Mouse (Mus musculus): ENCODE data around the gene Slc25a53. TPM values are rescaled to one million over a fixed set of nuclear protein-coding genes. Genes with fewer than 3 reads are reported as not detected.
A peak's percentile ranks its signal among the peaks of the same experiment; 100 is the strongest.

The Slc25a53 gene
- polyA plus RNA-seq, 1 experiment from 2014 or later: 13.7 TPM

- no peaks in the 10 kb centered on the region for H3K36me3 ChIP-seq (ENCODE audit: control insufficient read depth, insufficient read depth, low read length)
- H3K27me3 ChIP-seq (ENCODE audit: control insufficient read depth, insufficient read depth, low read length): no peaks in the 10 kb centered on the region
- WGBS: 94% methylated on average over 8 of the region's 8 CpGs
- no peaks in the 10 kb centered on the region for H3K9me3 ChIP-seq (ENCODE audit: control insufficient read depth, low read length)
- ATAC-seq (ENCODE audit: insufficient read depth, low FRiP score, low TSS enrichment): no peak
- H3K27ac ChIP-seq (ENCODE audit: low read depth, low read length): no peak overlapping the region
- H3K4me3 ChIP-seq (ENCODE audit: low read depth, low read length): no peak overlapping the region
- H3K4me1 ChIP-seq (ENCODE audit: control insufficient read depth, insufficient read depth, low read length): no peaks in the 10 kb centered on the region
- H3K9ac ChIP-seq (ENCODE audit: low read length): no peak overlapping the region
- no peak for DNase-seq (ENCODE audit: low spot score)
- no peak overlapping the region for H3K4me2 ChIP-seq (ENCODE audit: low read depth)
Measured at GRCm38 (mm10) chrX:137030916-137031315, 7.2 kb downstream of the Slc25a53 start.

- Histone ChIP-seq H3K4me1 (ENCODE audit: control insufficient read depth, insufficient read depth, low read length) (no peaks in the 10 kb centered on the region), H3K4me2 (ENCODE audit: low read depth) (no peak overlapping the region), H3K4me3 (ENCODE audit: low read depth, low read length) (no peak overlapping the region), H3K27ac (ENCODE audit: low read depth, low read length) (no peak overlapping the region), H3K36me3 (ENCODE audit: control insufficient read depth, insufficient read depth, low read length) (no peaks in the 10 kb centered on the region), H3K9ac (ENCODE audit: low read length) (no peak overlapping the region), H3K27me3 (ENCODE audit: control insufficient read depth, insufficient read depth, low read length) (no peaks in the 10 kb centered on the region), H3K9me3 (ENCODE audit: control insufficient read depth, low read length) (no peaks in the 10 kb centered on the region)
- WGBS: 33% methylated on average over 1 of the region's 1 CpGs
- no peak for ATAC-seq (ENCODE audit: insufficient read depth, low FRiP score, low TSS enrichment)
- DNase-seq (ENCODE audit: low spot score): peak; percentile 60
Measured at GRCm38 (mm10) chrX:137019310-137019709, 18.8 kb downstream of the Slc25a53 start.

GRCm38 (mm10) chrX:137017668-137018067 is 20.4 kb downstream of the Slc25a53 start:
- no peak for ATAC-seq (ENCODE audit: insufficient read depth, low FRiP score, low TSS enrichment)
- H3K27me3 ChIP-seq (ENCODE audit: control insufficient read depth, insufficient read depth, low read length): no peaks in the 10 kb centered on the region
- no peak overlapping the region for H3K9ac ChIP-seq (ENCODE audit: low read length)
- H3K9me3 ChIP-seq (ENCODE audit: control insufficient read depth, low read length): no peaks in the 10 kb centered on the region
- H3K4me1 ChIP-seq (ENCODE audit: control insufficient read depth, insufficient read depth, low read length): no peaks in the 10 kb centered on the region
- H3K27ac ChIP-seq (ENCODE audit: low read depth, low read length): no peak overlapping the region
- no peak for DNase-seq (ENCODE audit: low spot score)
- no peak overlapping the region for H3K4me2 ChIP-seq (ENCODE audit: low read depth)
- H3K4me3 ChIP-seq (ENCODE audit: low read depth, low read length): no peak overlapping the region
- 83% methylated on average over 1 of the region's 1 CpGs for WGBS
- no peaks in the 10 kb centered on the region for H3K36me3 ChIP-seq (ENCODE audit: control insufficient read depth, insufficient read depth, low read length)

GRCm38 (mm10) chrX:137015099-137015709 is 22.9 kb downstream of the Slc25a53 start:
- H3K36me3 ChIP-seq (ENCODE audit: control insufficient read depth, insufficient read depth, low read length): no peaks in the 10 kb centered on the region
- H3K4me1 ChIP-seq (ENCODE audit: control insufficient read depth, insufficient read depth, low read length): no peaks in the 10 kb centered on the region
- no peak overlapping the region for H3K4me2 ChIP-seq (ENCODE audit: low read depth)
- H3K9me3 ChIP-seq (ENCODE audit: control insufficient read depth, low read length): no peaks in the 10 kb centered on the region
- DNase-seq (ENCODE audit: low spot score) (peak; percentile 38), ATAC-seq (ENCODE audit: insufficient read depth, low FRiP score, low TSS enrichment) (no peak)
- H3K4me3 ChIP-seq (ENCODE audit: low read depth, low read length): no peak overlapping the region
- H3K27ac ChIP-seq (ENCODE audit: low read depth, low read length): no peak overlapping the region
- no peaks in the 10 kb centered on the region for H3K27me3 ChIP-seq (ENCODE audit: control insufficient read depth, insufficient read depth, low read length)
- no peak overlapping the region for H3K9ac ChIP-seq (ENCODE audit: low read length)
- 57% methylated on average over 6 of the region's 6 CpGs for WGBS

- ATAC-seq (ENCODE audit: insufficient read depth, low FRiP score, low TSS enrichment) (no peak), DNase-seq (ENCODE audit: low spot score) (no peak)
- Histone ChIP-seq H3K27me3 (ENCODE audit: control insufficient read depth, insufficient read depth, low read length) (0 out of 2 replicates have a peak, but pooled peaks cover 2% of the 10 kb centered on the region), H3K4me2 (ENCODE audit: low read depth) (no peak overlapping the region), H3K36me3 (ENCODE audit: control insufficient read depth, insufficient read depth, low read length) (no peaks in the 10 kb centered on the region), H3K4me1 (ENCODE audit: control insufficient read depth, insufficient read depth, low read length) (no peaks in the 10 kb centered on the region), H3K9me3 (ENCODE audit: control insufficient read depth, low read length) (no peaks in the 10 kb centered on the region), H3K27ac (ENCODE audit: low read depth, low read length) (no peak overlapping the region), H3K4me3 (ENCODE audit: low read depth, low read length) (no peak overlapping the region), H3K9ac (ENCODE audit: low read length) (no peak overlapping the region)
- 93% methylated on average over 2 of the region's 2 CpGs for WGBS
Measured at GRCm38 (mm10) chrX:136996256-136996655, 41.8 kb downstream of the Slc25a53 start.

GRCm38 (mm10) chrX:136993641-136994040 is 44.5 kb downstream of the Slc25a53 start:
- 33% methylated on average over 14 of the region's 14 CpGs for WGBS
- ATAC-seq (ENCODE audit: insufficient read depth, low FRiP score, low TSS enrichment) (no peak), DNase-seq (ENCODE audit: low spot score) (peak; percentile 27)
- no peaks in the 10 kb centered on the region for H3K36me3 ChIP-seq (ENCODE audit: control insufficient read depth, insufficient read depth, low read length)
- H3K4me2 ChIP-seq (ENCODE audit: low read depth): peak overlapping the region; percentile 47
- H3K4me1 ChIP-seq (ENCODE audit: control insufficient read depth, insufficient read depth, low read length): no peaks in the 10 kb centered on the region
- H3K4me3 ChIP-seq (ENCODE audit: low read depth, low read length): peak overlapping the region; percentile 32
- no peaks in the 10 kb centered on the region for H3K9me3 ChIP-seq (ENCODE audit: control insufficient read depth, low read length)
- peak overlapping the region; percentile 46 for H3K9ac ChIP-seq (ENCODE audit: low read length)
- H3K27ac ChIP-seq (ENCODE audit: low read depth, low read length): no peak overlapping the region
- 0 out of 2 replicates have a peak, but pooled peaks cover 2% of the 10 kb centered on the region for H3K27me3 ChIP-seq (ENCODE audit: control insufficient read depth, insufficient read depth, low read length)

- peak within 1 kb of the TSS; percentile 46 for H3K9ac ChIP-seq (ENCODE audit: low read length)
- no peaks in the 10 kb centered on the region for H3K9me3 ChIP-seq (ENCODE audit: control insufficient read depth, low read length)
- peak within 1 kb of the TSS; percentile 47 for H3K4me2 ChIP-seq (ENCODE audit: low read depth)
- peak within 1 kb of the TSS; percentile 32 for H3K4me3 ChIP-seq (ENCODE audit: low read depth, low read length)
- H3K27ac ChIP-seq (ENCODE audit: low read depth, low read length): 0 out of 2 replicates have a peak within 1 kb of the TSS, but pooled peaks have one; percentile 27
- peak; percentile 85 for DNase-seq (ENCODE audit: low spot score)
- WGBS: 20% methylated on average over 26 of the region's 26 CpGs
- ATAC-seq (ENCODE audit: insufficient read depth, low FRiP score, low TSS enrichment): peak; percentile 100
- H3K27me3 ChIP-seq (ENCODE audit: control insufficient read depth, insufficient read depth, low read length): 0 out of 2 replicates have a peak, but pooled peaks cover 2% of the 10 kb centered on the region
- no peaks in the 10 kb centered on the region for H3K4me1 ChIP-seq (ENCODE audit: control insufficient read depth, insufficient read depth, low read length)
- no peaks in the 10 kb centered on the region for H3K36me3 ChIP-seq (ENCODE audit: control insufficient read depth, insufficient read depth, low read length)
Measured at GRCm38 (mm10) chrX:136992978-136993547, 45.0 kb downstream of the Slc25a53 start, which contains the start of gene Zcchc18. Zcchc18 (plus strand) TSS chrX:136993155.

- Histone ChIP-seq H3K27ac (ENCODE audit: low read depth, low read length) (0 out of 2 replicates have a peak overlapping the region, but pooled peaks have one; percentile 27), H3K36me3 (ENCODE audit: control insufficient read depth, insufficient read depth, low read length) (no peaks in the 10 kb centered on the region), H3K9me3 (ENCODE audit: control insufficient read depth, low read length) (no peaks in the 10 kb centered on the region), H3K27me3 (ENCODE audit: control insufficient read depth, insufficient read depth, low read length) (0 out of 2 replicates have a peak, but pooled peaks cover 2% of the 10 kb centered on the region), H3K4me3 (ENCODE audit: low read depth, low read length) (peak overlapping the region; percentile 32), H3K4me2 (ENCODE audit: low read depth) (peak overlapping the region; percentile 47), H3K4me1 (ENCODE audit: control insufficient read depth, insufficient read depth, low read length) (no peaks in the 10 kb centered on the region), H3K9ac (ENCODE audit: low read length) (peak overlapping the region; percentile 44)
- DNase-seq (ENCODE audit: low spot score) (no peak), ATAC-seq (ENCODE audit: insufficient read depth, low FRiP score, low TSS enrichment) (peak; percentile 56)
- 21% methylated on average over 19 of the region's 19 CpGs for WGBS
Measured at GRCm38 (mm10) chrX:136992191-136992965, 45.7 kb downstream of the Slc25a53 start.

All from neural tube, embryonic 11.5 days (tissue).